Mouse (Mus musculus): Measurements from ENCODE around the gene Rragd.
"Not testable (repeated sequence)": the region's sequence is repeated elsewhere in the genome, so short reads cannot be mapped to it uniquely, and the experiment has no call there.

Rragd gene

DNA sequence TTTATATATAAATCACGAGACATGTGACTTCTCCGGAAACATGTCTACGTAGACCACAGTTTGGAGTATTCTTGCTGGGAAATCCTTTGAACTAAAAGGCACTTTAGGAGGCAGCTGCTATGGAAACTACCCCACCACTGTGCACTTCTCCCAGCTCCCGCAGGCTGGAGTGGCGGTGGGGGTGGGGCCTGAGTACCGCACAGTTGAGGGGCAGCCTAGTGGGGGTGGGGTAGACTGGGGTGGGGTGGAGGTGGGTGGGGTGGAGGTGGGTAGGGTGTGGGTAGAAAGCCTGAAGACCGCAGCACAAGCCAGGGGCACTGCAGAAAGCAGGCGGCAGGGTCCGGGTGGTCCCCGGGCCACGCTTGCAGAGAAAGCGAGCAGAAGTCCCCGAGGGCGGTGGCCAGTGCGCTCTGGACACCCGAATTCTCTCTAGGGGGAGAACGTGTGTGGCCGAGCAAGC, at the start of gene Rragd:
TSS of gene Rragd (plus strand) at position 322 of the 460 bp plus-strand sequence.
- DNase-seq (ENCODE audit: low read depth, low spot score), result no peak

DNA sequence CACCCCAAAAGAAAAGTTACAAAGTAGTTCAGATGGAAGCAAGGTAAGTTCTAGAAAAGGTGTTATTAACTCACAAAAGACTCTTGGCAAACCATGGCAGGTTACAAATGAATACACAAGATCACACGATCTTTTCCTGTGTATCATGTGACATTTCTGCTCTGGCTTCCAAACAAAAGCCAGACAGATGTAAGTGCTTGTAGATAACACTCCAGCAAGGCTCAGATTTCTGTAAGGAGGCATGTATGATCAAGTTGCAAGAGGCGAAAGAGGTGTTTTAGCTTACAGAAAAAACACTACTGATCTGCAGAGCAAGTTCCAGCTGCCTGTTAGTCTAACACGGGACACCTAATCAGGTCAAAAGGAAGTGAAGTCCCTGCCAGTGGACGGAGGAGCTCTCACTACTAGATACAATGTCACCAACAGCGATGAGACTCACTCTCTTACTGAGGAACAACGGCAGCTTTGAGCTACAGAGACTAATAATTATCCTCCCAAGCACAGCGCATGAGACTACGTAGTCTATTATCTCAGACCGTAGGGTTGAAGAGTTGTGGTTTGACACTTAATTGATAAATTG, 46.0 kb upstream of the Rragd start:
- DNase-seq (ENCODE audit: low read depth, low spot score), result no peak

- DNase-seq (ENCODE audit: low read depth, low spot score), result no peak
Observed at GRCm38 (mm10) chr4:32939521-32939920, 43.3 kb upstream of the Rragd start.

DNA sequence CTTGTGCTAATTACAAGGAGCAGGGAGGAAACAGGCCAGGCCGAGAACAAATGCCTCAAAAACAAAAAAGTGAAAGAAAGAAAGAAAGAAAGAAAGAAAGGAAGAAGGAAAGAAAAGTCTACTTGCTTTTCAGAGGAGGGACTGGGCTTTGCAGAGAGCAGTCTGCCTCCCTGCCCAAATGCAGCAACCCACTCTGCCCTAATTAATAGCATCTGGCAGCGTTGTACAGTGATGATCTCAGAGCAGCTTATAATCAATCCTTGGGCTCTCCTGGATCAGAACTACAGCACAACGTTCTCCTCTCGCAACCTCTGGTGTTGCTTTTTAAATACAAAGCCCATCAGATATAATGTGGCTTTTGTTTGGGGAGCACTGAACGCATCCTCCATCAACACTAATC, 42.9 kb upstream of the Rragd start:
- DNase-seq (ENCODE audit: low read depth, low spot score), result no peak

DNA sequence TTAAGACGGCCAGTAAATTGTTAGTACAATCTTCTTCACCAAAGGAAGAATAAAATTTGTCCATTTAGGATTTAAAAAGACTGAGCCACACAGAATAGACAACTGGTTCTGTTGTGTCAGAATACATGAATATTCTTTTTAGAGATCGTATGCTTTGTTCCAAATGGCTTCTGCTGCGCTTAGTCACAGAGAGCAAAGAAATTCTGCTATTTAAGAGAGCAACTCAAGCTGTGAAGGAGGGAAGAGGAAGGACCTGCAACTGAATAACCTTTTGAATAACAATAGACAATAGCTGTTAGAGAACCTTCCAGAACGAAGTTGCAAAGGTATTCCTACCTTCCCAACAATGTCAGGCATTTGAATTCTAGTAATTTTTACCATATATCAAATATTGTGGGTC, 41.9 kb upstream of the Rragd start:
- no peak for DNase-seq (ENCODE audit: low read depth, low spot score)

DNA sequence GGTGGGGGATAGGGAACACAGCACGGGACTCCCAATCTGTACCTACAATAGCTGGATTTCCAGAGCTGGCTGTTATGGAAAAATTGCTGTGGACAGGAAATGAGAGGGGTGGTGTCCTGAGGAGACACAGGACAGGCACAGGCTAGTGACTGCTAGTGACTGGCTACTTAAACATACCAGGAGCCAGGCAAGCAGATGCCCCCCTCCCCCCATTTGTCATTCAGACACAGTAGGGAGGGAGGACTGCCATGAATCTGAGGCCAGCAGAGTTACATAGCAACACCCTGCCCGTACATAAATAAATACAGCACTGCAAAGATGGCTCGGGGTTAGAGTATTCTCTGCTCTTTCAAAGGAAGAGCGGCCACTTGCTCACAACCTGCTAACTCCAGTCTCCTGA, 35.2 kb upstream of the Rragd start:
- DNase-seq (ENCODE audit: low read depth, low spot score), result no peak

DNA sequence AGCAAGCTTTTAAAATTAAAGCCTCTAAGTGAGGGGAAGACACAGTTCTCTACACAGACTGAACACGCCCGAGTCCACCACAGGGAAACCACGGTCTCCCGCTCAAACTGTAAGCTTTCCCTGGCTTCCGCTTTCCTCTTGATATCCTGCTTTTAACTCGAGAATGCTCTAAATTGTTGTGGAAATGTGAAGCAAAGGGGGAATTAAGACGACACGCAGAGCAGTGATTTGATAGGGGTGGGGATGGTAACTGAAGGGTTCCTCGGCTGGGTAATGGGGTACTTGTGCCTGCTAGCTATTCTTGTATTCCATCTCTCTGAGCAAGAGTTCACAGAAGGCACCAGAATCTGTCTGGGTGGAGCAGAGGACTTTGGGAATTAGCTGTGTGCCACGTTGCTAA, 34.1 kb upstream of the Rragd start:
- no peak for DNase-seq (ENCODE audit: low read depth, low spot score)

GRCm38 (mm10) chr4:32950356-32951034, 32.3 kb upstream of the Rragd start, which contains the start of gene Ankrd6:
Gene Ankrd6, minus strand, starts transcription at chr4:32950841.
- DNase-seq (ENCODE audit: low read depth, low spot score), result no peak

- no peak for DNase-seq (ENCODE audit: low read depth, low spot score)
Observed at GRCm38 (mm10) chr4:32951035-32951940, 31.5 kb upstream of the Rragd start.

- DNase-seq (ENCODE audit: low read depth, low spot score), result no peak
Observed at GRCm38 (mm10) chr4:32952681-32953080, 30.2 kb upstream of the Rragd start.

GRCm38 (mm10) chr4:32956423-32956822, 26.4 kb upstream of the Rragd start:
- no peak for DNase-seq (ENCODE audit: low read depth, low spot score)

DNA sequence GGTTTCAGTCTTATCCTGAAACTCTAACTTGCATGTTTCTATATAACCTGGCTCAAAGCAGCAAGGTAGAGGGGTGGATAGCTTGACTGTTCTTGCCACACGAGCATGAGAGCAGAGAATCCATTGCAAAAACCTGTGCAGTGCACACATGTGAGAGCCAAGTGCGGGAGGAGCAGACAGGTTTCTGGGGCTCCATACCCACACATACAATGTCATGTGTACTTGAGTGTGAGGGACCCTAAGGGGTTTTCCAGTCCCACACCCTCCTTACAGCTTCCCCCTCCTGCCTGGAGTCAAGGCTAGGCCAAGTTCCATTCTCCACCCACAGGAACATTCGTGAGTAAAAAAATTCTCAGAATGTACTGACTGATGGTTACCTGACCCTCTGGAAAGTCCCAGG, 21.4 kb upstream of the Rragd start:
- no peak for DNase-seq (ENCODE audit: low read depth, low spot score)

DNA sequence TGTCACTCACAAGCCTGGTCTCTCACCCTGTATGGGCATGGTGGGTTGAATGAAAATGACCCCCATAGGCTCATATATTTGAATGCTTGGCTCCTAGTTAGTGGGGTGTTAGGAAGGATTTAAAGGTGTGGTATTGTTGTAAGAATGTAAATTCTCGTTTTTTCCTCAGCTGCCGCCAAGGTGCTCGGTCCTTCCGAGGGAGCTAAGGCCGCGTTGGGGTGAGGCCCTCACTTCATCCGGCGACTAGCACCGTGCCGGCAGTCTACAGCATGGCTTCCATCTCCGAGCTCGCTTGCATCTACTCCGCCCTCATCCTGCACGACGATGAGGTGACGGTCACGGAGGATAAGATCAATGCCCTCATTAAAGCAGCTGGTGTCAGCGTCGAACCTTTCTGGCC, 18.2 kb upstream of the Rragd start:
- not testable (repeated sequence) for DNase-seq (ENCODE audit: low read depth, low spot score)

- no peak for DNase-seq (ENCODE audit: low read depth, low spot score)
Observed at GRCm38 (mm10) chr4:32977331-32977730, 5.5 kb upstream of the Rragd start.

DNA sequence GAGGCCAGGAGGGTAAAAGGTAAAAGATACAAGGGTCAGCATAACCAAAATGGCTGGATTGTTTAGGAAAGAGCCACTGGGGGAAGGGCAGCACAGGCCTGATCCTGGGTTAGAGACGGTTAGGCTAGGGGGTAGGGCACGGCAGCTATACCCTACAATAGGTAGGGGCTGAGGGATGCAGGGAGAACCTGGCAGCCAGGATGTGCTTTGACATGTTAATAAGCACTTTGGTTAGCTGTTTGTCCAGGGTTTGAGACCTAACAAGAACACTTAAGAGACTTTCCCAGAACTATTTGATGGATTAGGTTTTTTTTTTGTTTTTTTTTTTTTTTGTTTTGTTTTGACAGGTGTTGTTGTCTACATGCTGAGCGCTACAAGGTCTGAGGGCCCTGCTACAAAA, 2.8 kb upstream of the Rragd start:
- DNase-seq (ENCODE audit: low read depth, low spot score), result no peak

GRCm38 (mm10) chr4:32981617-32982016, 1.2 kb upstream of the Rragd start:
- DNase-seq (ENCODE audit: low read depth, low spot score), result no peak

- no peak for DNase-seq (ENCODE audit: low read depth, low spot score)
Observed at GRCm38 (mm10) chr4:32982041-32982715, 659 bp upstream of the Rragd start.

- DNase-seq (ENCODE audit: low read depth, low spot score), result no peak
Observed at GRCm38 (mm10) chr4:32983176-32984155, 629 bp downstream of the Rragd start.

- no peak for DNase-seq (ENCODE audit: low read depth, low spot score)
Observed at GRCm38 (mm10) chr4:32984242-32984641, 1.4 kb downstream of the Rragd start.

- no peak for DNase-seq (ENCODE audit: low read depth, low spot score)
Observed at GRCm38 (mm10) chr4:32984801-32985675, 2.2 kb downstream of the Rragd start.
